Mouse (Mus musculus) heart, embryonic 10.5 days (tissue): ENCODE results near the gene Slc25a34. TPM values are rescaled to one million over a fixed set of nuclear protein-coding genes. Genes with fewer than 3 reads are reported as not detected.
A peak's percentile ranks its signal among the peaks of the same experiment; 100 is the strongest.

Source experiments
- DNase-seq: peaks from one replicate; pipeline ENCODE4 v3.0.0-alpha.2; 2017; ENCODE audit warnings: low spot score
- H3K27ac ChIP-seq: fragments of 300-500 bp; sonication (generic); 2 replicates; pipeline ENCODE4 v1.5.1; 2016; ENCODE audit warnings: mild to moderate bottlenecking
- H3K27me3 ChIP-seq: fragments of 300-500 bp; sonication (generic); 2 replicates; pipeline ENCODE4 v1.6.1; 2016; ENCODE audit warnings: mild to moderate bottlenecking; ENCODE audit not compliant: poor library complexity, insufficient read depth, severe bottlenecking
- H3K36me3 ChIP-seq: fragments of 300-500 bp; sonication (generic); 2 replicates; pipeline ENCODE4 v1.6.1; 2016; ENCODE audit warnings: mild to moderate bottlenecking, moderate library complexity
- H3K4me1 ChIP-seq: fragments of 300-500 bp; sonication (generic); 2 replicates; pipeline ENCODE4 v1.6.1; 2016; ENCODE audit warnings: mild to moderate bottlenecking
- H3K4me3 ChIP-seq: fragments of 300-500 bp; sonication (generic); 2 replicates; pipeline ENCODE4 v1.5.1; 2016; ENCODE audit warnings: mild to moderate bottlenecking, moderate library complexity
- H3K9me3 ChIP-seq: fragments of 300-500 bp; sonication (generic); 2 replicates; pipeline ENCODE4 v1.6.1; 2016; ENCODE audit warnings: mild to moderate bottlenecking, moderate library complexity
- WGBS: fragments of 180-500 bp; shearing (Covaris S2); methylation state at CpG from one replicate; pipeline ENCODE4 v1.1.7; 2016; 5-methylcytosine and 5-hydroxymethylcytosine counted together
- polyA plus RNA-seq: library from polyadenylated mRNA; unstranded; fragments of >200 nt; fragmentation: Nextera tagmentation; extraction: Ambion mirVana; gene quantifications from 2 replicates; pipeline ENCODE4 v1.2.1, GENCODE M21; 2016

The Slc25a34 gene
- polyA plus RNA-seq, 1 experiment from 2014 or later = 0.34 TPM

GRCm38 (mm10) chr4:141603921-141604320, 19.7 kb downstream of the Slc25a34 start:
- peak overlapping the region; percentile 49 for H3K27ac ChIP-seq
- H3K27me3 ChIP-seq = peaks cover 7% of the 10 kb centered on the region; the same call in 1 of the 2 replicates
- WGBS = 73% methylated on average over 4 of the region's 4 CpGs
- no peak overlapping the region for H3K4me3 ChIP-seq
- DNase-seq = no peak
- H3K36me3 ChIP-seq = no peaks in the 10 kb centered on the region
- H3K4me1 ChIP-seq = peaks cover 57% of the 10 kb centered on the region
- no peaks in the 10 kb centered on the region for H3K9me3 ChIP-seq

- H3K27ac ChIP-seq = peak overlapping the region; percentile 91; the same call in 1 of the 2 replicates
- peaks cover 7% of the 10 kb centered on the region; the same call in 1 of the 2 replicates for H3K27me3 ChIP-seq
- WGBS = 58% methylated on average over 11 of the region's 11 CpGs
- no peak for DNase-seq
- no peak overlapping the region for H3K4me3 ChIP-seq
- H3K36me3 ChIP-seq = no peaks in the 10 kb centered on the region
- H3K9me3 ChIP-seq = no peaks in the 10 kb centered on the region
- peaks cover 69% of the 10 kb centered on the region for H3K4me1 ChIP-seq
Measured at GRCm38 (mm10) chr4:141602523-141603223, 20.9 kb downstream of the Slc25a34 start.

- H3K27me3 ChIP-seq = peaks cover 7% of the 10 kb centered on the region; the same call in 1 of the 2 replicates
- H3K9me3 ChIP-seq = no peaks in the 10 kb centered on the region
- no peaks in the 10 kb centered on the region for H3K36me3 ChIP-seq
- H3K4me1 ChIP-seq = peaks cover 78% of the 10 kb centered on the region
- H3K27ac ChIP-seq = peak overlapping the region; percentile 91
- DNase-seq = no peak
- H3K4me3 ChIP-seq = no peak overlapping the region; the same call in 1 of the 2 replicates
- 66% methylated on average over 12 of the region's 12 CpGs for WGBS
Measured at GRCm38 (mm10) chr4:141601148-141601862, 22.3 kb downstream of the Slc25a34 start.

GRCm38 (mm10) chr4:141600364-141600763, 23.3 kb downstream of the Slc25a34 start:
- Histone ChIP-seq H3K4me1 (peaks cover 74% of the 10 kb centered on the region), H3K4me3 (peak overlapping the region; percentile 79), H3K27me3 (peaks cover 7% of the 10 kb centered on the region; the same call in 1 of the 2 replicates), H3K36me3 (peaks cover 4% of the 10 kb centered on the region), H3K27ac (peak overlapping the region; percentile 91), H3K9me3 (no peaks in the 10 kb centered on the region)
- no peak for DNase-seq
- WGBS = 29% methylated on average over 6 of the region's 6 CpGs

- no peaks in the 10 kb centered on the region for H3K9me3 ChIP-seq
- H3K27me3 ChIP-seq = peaks cover 7% of the 10 kb centered on the region; the same call in 1 of the 2 replicates
- DNase-seq = no peak
- under 1% methylated on average over 56 of the region's 57 CpGs for WGBS
- peak overlapping the region; percentile 91 for H3K27ac ChIP-seq
- peaks cover 72% of the 10 kb centered on the region for H3K4me1 ChIP-seq
- H3K4me3 ChIP-seq = peak overlapping the region; percentile 79
- peaks cover 12% of the 10 kb centered on the region for H3K36me3 ChIP-seq
Measured at GRCm38 (mm10) chr4:141599251-141600141, 24.1 kb downstream of the Slc25a34 start.

GRCm38 (mm10) chr4:141598894-141599250, 24.7 kb downstream of the Slc25a34 start:
- H3K27ac ChIP-seq = peak overlapping the region; percentile 91
- DNase-seq = no peak
- H3K4me1 ChIP-seq = peaks cover 66% of the 10 kb centered on the region
- H3K9me3 ChIP-seq = no peaks in the 10 kb centered on the region
- under 1% methylated on average over 9 of the region's 9 CpGs for WGBS
- peak overlapping the region; percentile 79 for H3K4me3 ChIP-seq
- H3K27me3 ChIP-seq = peaks cover 7% of the 10 kb centered on the region; the same call in 1 of the 2 replicates
- peaks cover 19% of the 10 kb centered on the region for H3K36me3 ChIP-seq

GRCm38 (mm10) chr4:141598199-141598893, 25.3 kb downstream of the Slc25a34 start:
- peaks cover 22% of the 10 kb centered on the region for H3K36me3 ChIP-seq
- peaks cover 62% of the 10 kb centered on the region for H3K4me1 ChIP-seq
- H3K27me3 ChIP-seq = peaks cover 7% of the 10 kb centered on the region; the same call in 1 of the 2 replicates
- DNase-seq = no peak
- WGBS = 1% methylated on average over 19 of the region's 19 CpGs
- H3K9me3 ChIP-seq = no peaks in the 10 kb centered on the region
- peak overlapping the region; percentile 79 for H3K4me3 ChIP-seq
- H3K27ac ChIP-seq = peak overlapping the region; percentile 91

- Histone ChIP-seq H3K4me1 (peaks cover 48% of the 10 kb centered on the region), H3K36me3 (peaks cover 37% of the 10 kb centered on the region), H3K4me3 (no peak overlapping the region), H3K27me3 (peaks cover 7% of the 10 kb centered on the region; the same call in 1 of the 2 replicates), H3K9me3 (no peaks in the 10 kb centered on the region), H3K27ac (no peak overlapping the region)
- DNase-seq = no peak
- 72% methylated on average over 8 of the region's 8 CpGs for WGBS
Measured at GRCm38 (mm10) chr4:141596700-141597328, 26.8 kb downstream of the Slc25a34 start.

GRCm38 (mm10) chr4:141595605-141596268, 27.9 kb downstream of the Slc25a34 start:
- Histone ChIP-seq H3K4me1 (peaks cover 38% of the 10 kb centered on the region), H3K4me3 (no peak overlapping the region), H3K9me3 (no peaks in the 10 kb centered on the region), H3K27ac (no peak overlapping the region), H3K27me3 (no peaks in the 10 kb centered on the region; the same call in 1 of the 2 replicates), H3K36me3 (peaks cover 47% of the 10 kb centered on the region)
- DNase-seq = no peak
- WGBS = 76% methylated on average over 9 of the region's 9 CpGs

- WGBS = 93% methylated on average over 11 of the region's 11 CpGs
Measured at GRCm38 (mm10) chr4:141595138-141595537, 28.5 kb downstream of the Slc25a34 start.

GRCm38 (mm10) chr4:141591547-141591946, 32.1 kb downstream of the Slc25a34 start:
- 25% methylated on average over 3 of the region's 3 CpGs for WGBS
- no peaks in the 10 kb centered on the region for H3K27me3 ChIP-seq
- DNase-seq = no peak
- no peaks in the 10 kb centered on the region for H3K4me1 ChIP-seq
- H3K36me3 ChIP-seq = peaks cover 86% of the 10 kb centered on the region
- H3K4me3 ChIP-seq = no peak overlapping the region
- no peak overlapping the region for H3K27ac ChIP-seq
- H3K9me3 ChIP-seq = no peaks in the 10 kb centered on the region

More at GRCm38 (mm10) chr4:141595138-141595537, 28.5 kb downstream of the Slc25a34 start:
- no peaks in the 10 kb centered on the region for H3K9me3 ChIP-seq
- H3K27me3 ChIP-seq = no peaks in the 10 kb centered on the region
- H3K36me3 ChIP-seq = peaks cover 51% of the 10 kb centered on the region
- H3K27ac ChIP-seq = no peak overlapping the region
- no peak for DNase-seq
- peaks cover 32% of the 10 kb centered on the region for H3K4me1 ChIP-seq
- H3K4me3 ChIP-seq = no peak overlapping the region
